Mouse (Mus musculus): Measurements from ENCODE around the gene Rpl36a. TPM values are rescaled to one million over a fixed set of nuclear protein-coding genes. Genes with fewer than 3 reads are reported as not detected.

Rpl36a gene
- polyA plus RNA-seq, 1 experiment = 177 TPM

GRCm38 (mm10) chrX:134628200-134628599 is 42.7 kb downstream of the Rpl36a start:
- WGBS = 80% methylated on average over 2 of the region's 2 CpGs
- H3K27me3 ChIP-seq (ENCODE audit: control insufficient read depth, insufficient read depth, low read length) = no peaks in the 10 kb centered on the region
- no peak overlapping the region for H3K27ac ChIP-seq (ENCODE audit: control insufficient read depth, insufficient read depth, low read length)
- no peaks in the 10 kb centered on the region for H3K4me1 ChIP-seq (replicated peaks; ENCODE audit: control insufficient read depth, insufficient read depth, low read length)
- H3K36me3 ChIP-seq (ENCODE audit: control insufficient read depth, insufficient read depth, low read length) = no peaks in the 10 kb centered on the region
- no peak for DNase-seq
- TF ChIP-seq POLR2A (IDR thresholded peaks at IDR 0.05; ENCODE audit: control insufficient read depth, extremely low read depth, insufficient read depth, low read length, poor library complexity) (no peak), CTCF (IDR thresholded peaks at IDR 0.05; ENCODE audit: borderline replicate concordance, control insufficient read depth, extremely low read depth, insufficient read depth, low read length, poor library complexity) (no peak)
- no peak overlapping the region for H3K4me3 ChIP-seq (ENCODE audit: control insufficient read depth, insufficient read depth, low read length)

GRCm38 (mm10) chrX:134632710-134633109 is 47.3 kb downstream of the Rpl36a start:
- TF ChIP-seq CTCF (IDR thresholded peaks at IDR 0.05; ENCODE audit: borderline replicate concordance, control insufficient read depth, extremely low read depth, insufficient read depth, low read length, poor library complexity) = no peak
- no peak for TF ChIP-seq POLR2A (IDR thresholded peaks at IDR 0.05; ENCODE audit: control insufficient read depth, extremely low read depth, insufficient read depth, low read length, poor library complexity)
- Histone ChIP-seq H3K4me1 (replicated peaks; ENCODE audit: control insufficient read depth, insufficient read depth, low read length) (no peaks in the 10 kb centered on the region), H3K27ac (ENCODE audit: control insufficient read depth, insufficient read depth, low read length) (no peak overlapping the region), H3K27me3 (ENCODE audit: control insufficient read depth, insufficient read depth, low read length) (no peaks in the 10 kb centered on the region), H3K36me3 (ENCODE audit: control insufficient read depth, insufficient read depth, low read length) (no peaks in the 10 kb centered on the region), H3K4me3 (ENCODE audit: control insufficient read depth, insufficient read depth, low read length) (no peak overlapping the region)
- WGBS = 75% methylated on average over 5 of the region's 5 CpGs
- no peak for DNase-seq

GRCm38 (mm10) chrX:134635111-134635510 is 49.7 kb downstream of the Rpl36a start:
- H3K27ac ChIP-seq (ENCODE audit: control insufficient read depth, insufficient read depth, low read length) = no peak overlapping the region
- H3K4me3 ChIP-seq (ENCODE audit: control insufficient read depth, insufficient read depth, low read length) = no peak overlapping the region
- H3K4me1 ChIP-seq (replicated peaks; ENCODE audit: control insufficient read depth, insufficient read depth, low read length) = no peaks in the 10 kb centered on the region; the same call in 1 of the 2 replicates
- no peak for DNase-seq
- WGBS = 75% methylated on average over 3 of the region's 3 CpGs
- no peaks in the 10 kb centered on the region for H3K27me3 ChIP-seq (ENCODE audit: control insufficient read depth, insufficient read depth, low read length)
- no peaks in the 10 kb centered on the region for H3K36me3 ChIP-seq (ENCODE audit: control insufficient read depth, insufficient read depth, low read length)
- TF ChIP-seq POLR2A (IDR thresholded peaks at IDR 0.05; ENCODE audit: control insufficient read depth, extremely low read depth, insufficient read depth, low read length, poor library complexity) = no peak
- no peak for TF ChIP-seq CTCF (IDR thresholded peaks at IDR 0.05; ENCODE audit: borderline replicate concordance, control insufficient read depth, extremely low read depth, insufficient read depth, low read length, poor library complexity)

- Histone ChIP-seq H3K27me3 (ENCODE audit: control insufficient read depth, insufficient read depth, low read length) (no peaks in the 10 kb centered on the region), H3K36me3 (ENCODE audit: control insufficient read depth, insufficient read depth, low read length) (no peaks in the 10 kb centered on the region), H3K4me1 (replicated peaks; ENCODE audit: control insufficient read depth, insufficient read depth, low read length) (no peaks in the 10 kb centered on the region; the same call in 1 of the 2 replicates), H3K4me3 (ENCODE audit: control insufficient read depth, insufficient read depth, low read length) (no peak overlapping the region), H3K27ac (ENCODE audit: control insufficient read depth, insufficient read depth, low read length) (no peak overlapping the region)
- TF ChIP-seq POLR2A (IDR thresholded peaks at IDR 0.05; ENCODE audit: control insufficient read depth, extremely low read depth, insufficient read depth, low read length, poor library complexity) (no peak), CTCF (IDR thresholded peaks at IDR 0.05; ENCODE audit: borderline replicate concordance, control insufficient read depth, extremely low read depth, insufficient read depth, low read length, poor library complexity) (no peak)
- no peak for DNase-seq
- WGBS = 88% methylated on average over 3 of the region's 3 CpGs
Measured at GRCm38 (mm10) chrX:134635860-134636259, 50.4 kb downstream of the Rpl36a start.

Other genes starting within 250 kb of the Rpl36a start
- gene Drp2, start 181.1 kb upstream of the Rpl36a start, polyA plus RNA-seq (2012; rRNA removed) = 0.97 and 1.1 TPM in 2 replicates
- not detected in 2 replicates for gene Taf7l, start 109.2 kb upstream of the Rpl36a start, polyA plus RNA-seq (2012; rRNA removed)
- gene Timm8a1, start 43.8 kb upstream of the Rpl36a start, polyA plus RNA-seq (2012; rRNA removed) = 1.8 TPM in 2 replicates
- gene Btk, start 2.1 kb upstream of the Rpl36a start, polyA plus RNA-seq (2012; rRNA removed) = 1.4 and 1.5 TPM in 2 replicates
- 2.0 TPM in 2 replicates for gene Gla, start 15.5 kb downstream of the Rpl36a start, polyA plus RNA-seq (2012; rRNA removed)
- 15.9 and 18.2 TPM in 2 replicates for gene Hnrnph2, start 15.5 kb downstream of the Rpl36a start, polyA plus RNA-seq (2012; rRNA removed)
- 0.70 and 0.73 TPM in 2 replicates for gene Armcx4, start 100.9 kb downstream of the Rpl36a start, polyA plus RNA-seq (2012; rRNA removed)
- 2.8 TPM in 2 replicates for gene Armcx1, start 132.3 kb downstream of the Rpl36a start, polyA plus RNA-seq (2012; rRNA removed)
- 3.4 and 4.0 TPM in 2 replicates for gene Armcx6, start 165.8 kb downstream of the Rpl36a start, polyA plus RNA-seq (2012; rRNA removed)
- 3.8 and 5.8 TPM in 2 replicates for gene Armcx3, start 170.9 kb downstream of the Rpl36a start, polyA plus RNA-seq (2012; rRNA removed)
- 15.9 and 16.9 TPM in 2 replicates for gene Armcx2, start 223.6 kb downstream of the Rpl36a start, polyA plus RNA-seq (2012; rRNA removed)

Measured in thymus, adult 2 months (tissue).